Mouse (Mus musculus) c-Kit-positive CD71-negative TER-119-negative erythroid progenitor cells, embryonic 14.5 days (primary cell): ENCODE measurements at regions not wholly inside any gene's neighbourhood (a gene's known extent, or its start where the extent isn't known, plus 50 kb on each side); places are given as distances from the start of the nearest gene placed in this dataset.

Source experiments
- DNase-seq: peaks from one replicate; pipeline ENCODE4 v3.0.0-alpha.2; 2013; ENCODE audit warnings: low read depth

DNA sequence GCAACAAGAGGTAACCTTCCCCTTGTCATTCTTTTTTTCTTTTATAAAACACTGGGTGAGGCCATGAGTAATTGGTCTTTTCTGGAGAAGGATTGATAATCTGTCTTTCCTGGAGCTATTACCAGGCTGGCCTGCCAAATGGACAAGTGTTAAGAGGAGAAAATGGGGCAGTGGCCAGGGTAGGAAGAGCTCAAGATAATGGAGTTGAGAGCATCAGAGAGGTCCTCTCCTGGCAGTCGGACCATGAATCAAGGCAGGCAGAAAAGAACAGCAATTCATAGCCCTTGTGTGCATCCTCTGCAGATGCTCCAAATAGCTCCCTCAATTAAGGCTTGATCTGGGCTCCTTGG is 208.2 kb downstream of the Rpl10-ps3 start:
- no peak for DNase-seq

DNA sequence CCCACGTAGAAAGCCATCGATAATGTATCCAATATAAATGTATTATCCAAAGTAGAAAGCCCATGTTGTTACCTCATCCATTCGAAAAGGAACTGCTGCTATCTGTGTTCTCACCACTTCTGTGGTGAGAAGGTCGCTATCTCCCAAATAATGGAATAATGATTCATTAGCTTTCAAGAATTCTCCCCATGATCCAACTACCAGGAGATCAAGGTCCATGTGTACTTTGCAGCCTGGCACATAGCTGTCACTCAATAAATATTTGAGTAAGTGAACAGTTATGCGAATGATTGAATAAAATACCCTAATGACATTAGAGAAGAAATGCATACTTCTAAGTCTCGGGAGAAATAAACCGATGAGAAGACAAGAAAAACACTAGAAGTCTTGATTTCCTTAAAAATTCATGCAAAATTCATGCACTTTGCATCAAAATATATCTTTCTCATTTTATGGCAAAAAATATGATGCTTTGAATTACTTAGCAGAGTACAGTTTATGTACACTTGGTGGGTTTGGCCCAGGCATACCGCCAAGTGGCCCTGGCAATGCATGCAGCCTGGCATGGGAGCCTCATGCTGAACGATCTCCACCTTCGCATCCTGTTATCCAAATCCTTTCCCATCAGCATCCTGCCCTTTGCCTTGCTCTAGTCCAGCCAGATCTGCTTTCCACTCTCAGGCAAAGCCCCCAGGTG is 208.7 kb downstream of the Rpl10-ps3 start:
- DNase-seq: no peak

DNA sequence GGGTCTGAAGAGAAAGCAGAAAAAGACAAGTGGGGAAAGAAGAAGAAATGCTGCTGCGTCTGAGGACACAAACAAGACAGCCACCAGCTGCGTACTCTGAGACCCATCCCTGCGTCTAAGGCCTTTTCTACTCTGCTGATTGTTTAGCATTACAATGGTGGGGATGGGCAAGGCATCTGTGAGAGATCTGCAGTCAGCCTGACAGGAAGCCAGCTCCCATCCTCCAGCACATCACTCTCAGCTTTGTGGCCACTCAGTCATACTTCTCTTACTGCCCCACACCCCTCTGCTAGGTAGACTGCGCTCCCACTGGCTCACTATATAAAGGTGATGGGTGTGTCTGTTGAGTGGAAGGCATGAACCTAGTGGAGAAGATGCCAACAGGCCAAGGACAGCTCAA is 220.5 kb downstream of the Rpl10-ps3 start:
- no peak for DNase-seq

DNA sequence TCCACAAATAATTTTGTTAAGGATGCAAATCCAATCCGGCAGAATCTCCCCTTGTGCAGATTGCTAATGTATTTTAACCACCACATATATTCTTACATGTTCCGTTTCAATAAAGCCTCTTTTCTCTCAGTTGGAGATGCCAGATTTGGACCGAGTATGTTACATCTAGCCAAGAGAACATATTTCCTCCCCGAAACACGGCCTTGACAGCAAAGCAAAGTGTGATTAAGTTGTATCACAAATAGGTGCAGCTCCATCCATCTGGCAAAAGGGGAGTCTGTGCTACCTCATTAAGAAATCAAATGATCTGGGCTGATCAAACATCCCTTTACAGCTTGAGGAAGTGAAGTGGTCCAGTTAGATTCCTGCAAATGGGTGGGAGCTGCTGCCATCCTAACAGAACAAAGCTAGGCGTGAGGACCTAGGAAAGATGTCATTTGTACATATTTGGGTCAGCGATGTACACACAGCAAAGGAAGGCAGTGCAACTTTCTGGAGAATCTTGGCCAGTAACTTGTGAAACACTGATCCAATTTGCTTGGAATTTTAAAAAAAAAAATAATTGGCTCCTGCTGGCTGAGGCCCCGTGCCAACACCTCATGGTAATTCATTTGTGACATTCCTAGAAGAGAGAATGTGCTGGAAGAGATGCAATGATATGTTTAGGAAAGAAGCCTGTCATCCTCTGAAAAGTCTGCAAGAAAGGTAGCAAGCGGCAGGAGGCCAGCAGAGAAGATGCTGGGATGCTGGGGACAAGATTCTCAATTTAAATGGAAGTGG is 223.8 kb downstream of the Rpl10-ps3 start:
- no peak for DNase-seq

DNA sequence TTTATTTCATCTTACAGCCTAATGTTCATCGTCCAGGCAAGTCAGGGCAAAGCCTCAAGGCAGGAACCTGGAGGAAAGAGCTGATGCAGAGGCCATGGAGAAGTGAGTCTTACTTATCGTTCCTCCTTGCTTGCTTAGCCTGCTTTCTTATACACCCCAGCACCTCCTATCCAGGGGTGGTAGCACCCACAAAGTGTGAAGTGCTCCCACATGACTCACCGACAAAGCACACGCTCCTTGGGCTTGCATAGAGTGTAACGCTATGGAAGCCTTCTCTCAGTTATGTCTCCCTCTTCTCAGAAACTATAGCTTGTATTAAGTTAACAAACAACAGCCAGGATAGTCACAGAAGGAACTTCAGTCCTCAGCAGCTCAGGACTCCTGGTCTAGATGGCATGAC is 225.4 kb downstream of the Rpl10-ps3 start:
- no peak for DNase-seq

DNA sequence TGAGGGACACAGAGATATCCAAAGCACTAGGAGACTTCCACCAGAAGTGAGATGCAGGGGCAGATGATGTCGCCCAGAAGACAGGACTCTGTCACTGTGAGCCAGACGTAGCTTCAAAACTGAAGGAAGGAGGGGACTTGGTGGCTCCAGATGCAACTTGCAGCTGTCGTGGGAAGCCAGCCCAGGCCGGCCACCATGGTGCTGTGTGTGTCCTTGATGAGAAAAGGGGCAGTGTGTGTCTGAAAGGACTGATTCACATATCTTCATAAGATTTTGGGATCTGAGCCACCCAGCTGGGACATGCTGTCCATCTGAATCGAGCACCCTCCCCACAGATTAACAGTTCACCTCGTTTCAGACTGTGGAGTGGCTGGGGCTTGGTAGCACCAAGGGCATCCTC is 226.2 kb downstream of the Rpl10-ps3 start:
- no peak for DNase-seq

DNA sequence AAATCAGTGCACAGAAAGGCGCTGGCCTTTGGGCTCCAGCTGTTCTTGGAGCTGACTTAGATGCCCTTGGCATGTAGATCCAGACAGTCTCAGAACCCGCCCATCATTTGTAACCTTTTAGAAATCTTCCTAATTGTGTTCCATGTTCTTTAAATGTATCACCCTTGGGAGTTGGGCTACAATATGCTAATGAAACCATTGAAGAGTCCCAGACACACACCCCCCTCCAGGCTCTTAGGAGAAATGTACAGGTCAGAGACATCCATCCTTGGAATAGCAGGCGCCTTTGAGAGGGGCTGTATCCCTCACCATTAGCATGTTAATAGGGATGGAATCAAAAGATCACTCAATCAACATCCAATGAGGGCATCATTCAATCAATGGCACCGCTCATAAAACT is 238.2 kb downstream of the Rpl10-ps3 start:
- DNase-seq: no peak

DNA sequence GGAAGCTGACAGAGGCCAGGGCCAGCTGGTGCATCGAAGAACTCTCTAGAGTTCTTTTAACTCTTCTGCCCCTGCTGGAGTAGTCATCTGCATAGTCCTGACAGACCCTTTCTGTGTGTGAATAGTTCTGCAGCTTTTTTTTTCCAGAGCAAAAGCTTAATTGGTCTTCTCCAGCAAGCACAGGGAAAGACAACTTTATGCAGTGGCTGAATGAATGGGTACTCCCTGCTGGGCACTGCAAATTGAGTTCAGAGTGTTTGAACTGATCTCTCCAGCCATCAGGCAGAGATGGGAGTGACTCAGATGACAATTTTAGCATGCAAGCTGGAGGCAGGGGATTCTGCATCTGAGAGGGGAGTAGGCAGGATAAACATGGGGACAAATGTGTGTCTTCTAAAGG is 242.0 kb downstream of the Rpl10-ps3 start:
- no peak for DNase-seq

DNA sequence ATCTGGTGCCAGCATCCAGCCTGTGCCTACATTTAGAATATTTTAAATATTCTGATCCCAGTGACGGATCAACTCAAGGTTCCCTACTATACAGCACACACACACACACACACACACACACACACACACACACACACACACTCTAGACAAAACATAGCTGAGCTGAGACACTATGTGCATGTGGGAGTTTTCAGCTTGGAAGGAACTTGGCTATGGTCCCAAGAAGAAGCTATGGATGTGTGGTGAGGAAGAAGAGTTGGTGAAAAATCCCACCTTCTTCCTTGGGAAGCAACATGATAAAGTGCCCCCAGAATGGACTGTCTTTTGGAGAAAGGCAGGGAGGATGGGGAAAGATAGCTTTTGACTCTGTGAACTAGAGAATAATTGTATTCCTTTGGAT is 243.7 kb downstream of the Rpl10-ps3 start:
- no peak for DNase-seq

DNA sequence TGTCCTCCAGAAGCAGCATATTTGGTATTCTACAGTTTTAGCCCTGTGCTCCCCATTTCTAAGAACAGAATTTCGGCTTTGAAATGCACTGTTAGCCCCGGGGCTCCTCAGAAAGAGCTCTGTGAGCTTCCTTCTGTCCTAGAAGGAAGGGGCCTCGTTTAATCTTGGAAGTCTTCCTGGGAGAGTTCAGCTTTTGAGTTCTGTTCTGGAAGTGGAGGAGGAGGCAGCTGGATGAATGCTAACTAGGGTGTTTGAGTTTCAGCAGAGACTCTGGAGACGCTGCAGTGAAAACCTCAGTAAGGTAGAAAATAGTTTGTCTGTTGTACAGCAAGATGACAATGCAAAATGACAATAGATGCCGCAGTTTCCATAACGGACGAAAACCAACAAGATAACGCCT is 253.8 kb downstream of the Rpl10-ps3 start:
- DNase-seq: no peak

DNA sequence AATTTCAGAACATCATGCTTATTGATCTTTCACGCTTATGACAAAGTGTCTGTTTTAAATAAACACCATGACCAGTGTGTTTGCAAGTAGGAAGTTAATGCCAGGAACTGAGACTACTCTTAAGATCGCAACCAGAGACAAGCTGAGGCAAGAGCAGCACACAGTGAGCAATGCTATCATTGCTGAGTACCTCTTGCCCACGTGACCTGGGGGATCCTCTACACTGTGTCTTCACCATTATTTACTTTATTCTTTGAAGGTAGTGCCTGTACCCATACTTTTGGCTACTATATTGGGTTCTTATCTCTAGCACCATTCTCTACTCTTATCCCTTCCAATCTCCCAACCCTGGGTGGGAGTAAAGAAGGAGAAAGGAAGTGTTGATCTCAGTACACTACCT is 254.9 kb downstream of the Rpl10-ps3 start:
- no peak for DNase-seq

DNA sequence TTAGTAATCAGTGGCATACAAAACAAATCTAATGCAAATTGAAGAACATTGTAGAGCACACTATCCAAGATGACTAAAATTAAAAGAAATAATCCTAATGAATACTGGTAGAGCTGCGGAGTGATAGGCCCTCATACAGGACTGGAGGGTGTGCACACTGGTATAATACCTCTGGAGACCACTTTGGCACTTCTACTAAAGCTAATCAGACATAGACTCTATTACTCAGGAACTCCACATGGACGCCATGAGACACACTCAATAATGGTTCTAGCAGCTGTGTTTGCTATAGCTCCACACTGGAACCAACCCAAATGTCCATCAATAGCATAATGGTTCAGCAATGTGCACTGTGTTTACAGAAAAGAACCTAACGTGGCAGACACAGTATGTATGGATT is 264.6 kb downstream of the Rpl10-ps3 start:
- no peak for DNase-seq

DNA sequence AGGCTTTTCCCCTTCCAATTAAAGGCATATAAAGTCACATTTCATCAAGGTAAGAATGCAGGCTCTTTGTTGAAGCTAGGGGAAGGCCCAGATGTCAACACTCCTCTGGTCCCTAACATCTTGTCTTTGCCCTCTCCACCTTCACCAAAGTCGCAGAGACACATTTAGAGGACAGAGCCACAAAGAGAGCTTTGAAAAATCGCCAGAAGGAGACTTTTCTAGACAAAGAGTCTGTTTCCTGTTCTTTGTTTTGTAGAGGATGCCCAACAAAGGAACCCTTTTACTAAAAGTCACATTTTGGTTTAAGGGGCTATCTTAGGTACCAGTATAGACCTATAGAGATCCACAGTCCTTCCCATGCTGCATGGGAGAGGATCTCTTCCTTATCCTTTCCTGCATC is 269.9 kb upstream of the Ncam1 start:
- DNase-seq: no peak

DNA sequence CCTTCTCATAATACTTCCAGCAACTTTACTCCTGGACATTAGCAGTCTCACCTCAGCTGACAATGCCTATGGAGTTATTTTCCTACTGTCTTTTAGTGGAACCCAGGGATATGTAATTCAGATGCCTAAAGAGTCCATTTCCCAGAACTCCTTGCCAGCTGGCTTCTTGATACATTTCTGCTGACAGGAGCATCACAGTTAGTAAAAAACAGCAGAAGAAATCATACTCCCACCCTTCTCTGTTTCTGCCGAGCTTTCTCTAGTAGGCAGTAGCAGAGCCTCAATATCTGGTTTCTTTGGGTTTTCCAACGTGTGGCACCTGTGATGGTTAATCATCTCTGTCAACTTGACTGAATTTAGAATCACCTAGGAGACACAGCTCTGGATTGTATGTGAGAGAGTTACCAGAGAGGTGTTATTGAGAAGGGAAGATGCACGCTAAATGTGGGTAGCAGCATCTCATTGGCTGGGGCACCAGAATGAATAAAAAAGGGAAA is 269.1 kb upstream of the Ncam1 start:
- DNase-seq: no peak

DNA sequence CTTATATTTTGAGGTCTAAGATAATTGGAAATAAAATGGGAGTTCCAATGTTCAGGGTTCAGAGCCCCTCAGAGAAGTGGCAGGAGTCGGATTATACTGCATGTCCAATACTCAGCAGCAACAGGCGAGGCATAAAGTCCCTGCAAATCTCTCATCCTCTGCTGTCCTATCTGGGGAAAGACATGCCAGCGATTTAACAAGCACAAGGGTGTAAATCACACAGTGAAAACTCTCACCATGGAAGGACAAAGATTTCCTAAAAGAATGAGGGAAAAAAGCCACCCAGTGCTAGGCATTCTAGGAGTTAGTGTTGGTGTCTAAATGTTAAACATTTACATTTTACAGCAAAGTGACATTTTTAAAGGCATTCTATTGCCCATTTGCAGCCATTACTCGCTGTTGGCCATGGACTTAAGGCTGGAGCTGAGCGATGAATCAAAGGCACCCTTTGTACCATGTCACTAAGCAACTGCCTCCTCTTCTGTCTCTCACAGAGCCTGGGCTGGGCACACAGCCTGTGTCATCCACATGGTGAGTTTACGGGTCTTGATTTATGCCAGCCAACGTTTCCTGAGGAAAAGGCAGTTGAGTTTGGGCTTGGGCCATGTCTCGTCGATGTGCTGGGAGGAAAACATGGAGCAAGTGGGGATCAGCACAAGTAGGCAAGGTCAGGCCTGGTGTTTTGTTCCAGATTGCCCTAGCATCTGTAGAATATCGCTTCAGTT is 265.9 kb upstream of the Ncam1 start:
- DNase-seq: no peak

DNA sequence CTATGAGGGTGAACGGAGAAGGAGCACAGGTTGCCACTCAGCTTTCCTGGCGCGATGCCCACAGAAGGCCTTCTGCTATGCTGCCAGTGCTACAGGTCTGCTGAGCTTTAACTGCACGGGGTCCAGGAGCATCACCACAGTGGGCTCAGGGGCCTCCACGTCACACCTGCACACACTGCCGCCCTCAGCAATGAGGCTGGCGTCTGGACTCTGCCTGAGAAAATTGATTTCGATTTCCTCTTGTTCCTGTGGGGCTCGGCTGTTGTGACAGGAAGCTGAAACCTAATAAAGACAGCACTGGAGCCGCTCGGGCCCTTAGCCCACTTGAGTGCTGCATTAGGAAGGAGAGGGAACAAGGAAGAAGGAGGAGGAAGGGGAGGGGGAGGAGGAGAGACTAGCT is 239.5 kb upstream of the Ncam1 start:
- DNase-seq: no peak

DNA sequence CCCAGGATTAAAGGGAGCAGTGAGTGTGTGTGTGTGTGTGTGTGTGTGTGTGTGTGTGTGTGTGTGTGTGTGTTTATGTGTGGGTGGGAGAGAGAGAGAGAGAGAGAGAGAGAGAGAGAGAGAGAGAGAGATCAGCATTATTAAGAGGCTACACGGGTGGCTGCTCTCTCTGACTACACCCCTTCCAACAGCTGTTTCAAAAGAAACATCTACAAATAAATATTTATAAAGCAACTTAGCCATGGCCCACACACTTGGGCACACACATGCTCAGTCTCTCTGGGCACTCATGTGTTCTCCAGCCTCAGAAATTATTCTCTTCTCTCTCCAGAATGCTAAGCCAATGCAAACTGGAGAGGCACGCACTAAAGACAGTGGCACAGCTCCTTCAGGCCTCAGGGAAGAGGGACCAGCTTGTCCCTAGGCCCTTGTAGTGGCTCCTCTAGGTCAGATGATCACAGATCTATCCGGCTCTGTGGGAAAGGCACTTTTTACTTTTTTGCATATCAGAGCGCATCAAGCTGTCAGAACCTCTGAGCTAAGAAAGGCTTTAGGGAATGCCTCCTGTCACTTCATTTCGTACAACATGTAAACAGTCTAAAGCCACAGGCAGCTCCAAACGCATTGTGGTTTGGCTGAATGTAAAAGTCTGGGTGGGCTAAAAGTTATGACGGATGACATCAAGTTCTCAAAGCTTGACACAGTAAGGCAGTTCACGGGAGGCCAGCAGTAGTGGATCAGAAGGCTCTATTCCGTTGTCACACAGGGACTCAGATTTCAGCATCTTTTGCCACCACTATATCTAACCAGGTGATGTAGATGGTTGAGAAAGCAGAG is 233.8 kb upstream of the Ncam1 start:
- DNase-seq: no peak

DNA sequence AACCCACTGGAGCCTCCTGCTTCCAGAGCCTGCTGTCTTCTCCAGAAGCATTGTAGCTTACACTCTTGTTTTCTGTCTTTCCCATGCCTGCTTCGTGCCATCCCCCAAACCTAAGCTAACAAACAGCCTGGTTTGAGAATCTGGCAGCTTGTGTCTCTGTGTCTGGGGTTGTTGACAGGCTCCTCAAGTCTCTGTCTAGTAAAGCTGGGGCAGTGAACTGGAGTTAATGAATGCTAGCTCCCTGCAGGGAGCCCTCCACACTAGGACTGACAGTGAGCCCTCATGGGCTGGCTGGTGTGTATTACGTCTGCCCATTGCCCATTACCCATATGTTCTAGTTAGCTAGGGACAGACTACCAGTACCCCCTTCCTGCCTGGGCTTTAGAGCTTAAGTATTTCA is 232.6 kb upstream of the Ncam1 start:
- DNase-seq: no peak

DNA sequence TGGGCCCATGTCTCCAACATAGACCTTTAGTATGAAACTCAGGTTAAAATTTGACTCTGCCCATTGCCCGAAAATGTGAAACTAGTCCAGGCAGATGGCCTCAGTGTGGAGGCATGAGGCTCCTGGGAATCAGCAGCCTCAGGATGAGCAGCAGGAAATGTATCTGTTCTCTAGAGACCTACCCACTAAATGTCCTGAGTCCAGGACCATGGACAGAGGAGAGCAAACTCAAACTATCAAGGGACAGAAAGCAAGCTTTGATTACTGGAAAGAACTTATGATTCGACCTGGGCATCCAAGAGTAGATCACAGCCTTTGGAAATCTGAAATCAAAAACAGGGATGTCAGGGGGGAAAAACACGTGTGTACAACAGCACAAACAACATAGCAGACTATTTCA is 230.3 kb upstream of the Ncam1 start:
- DNase-seq: no peak

DNA sequence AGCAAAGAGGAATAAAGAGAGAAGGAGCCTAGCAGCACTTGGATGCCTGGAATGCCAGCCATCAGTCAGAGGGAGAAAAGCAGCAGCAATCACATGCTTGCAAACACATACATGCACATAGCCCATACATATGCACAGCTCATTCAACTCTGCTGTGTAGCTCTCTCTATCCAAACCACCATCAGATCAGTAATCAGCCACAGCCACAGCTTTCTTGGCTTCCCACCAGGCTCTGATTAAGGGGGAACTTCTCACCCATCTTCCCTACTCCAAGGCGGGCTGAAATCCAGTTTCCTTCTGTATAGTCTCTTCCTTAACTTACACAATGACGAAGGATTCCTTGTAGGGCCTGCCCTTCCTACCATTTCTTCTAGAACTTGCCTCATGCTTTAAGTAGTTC is 229.8 kb upstream of the Ncam1 start:
- DNase-seq: no peak

DNA sequence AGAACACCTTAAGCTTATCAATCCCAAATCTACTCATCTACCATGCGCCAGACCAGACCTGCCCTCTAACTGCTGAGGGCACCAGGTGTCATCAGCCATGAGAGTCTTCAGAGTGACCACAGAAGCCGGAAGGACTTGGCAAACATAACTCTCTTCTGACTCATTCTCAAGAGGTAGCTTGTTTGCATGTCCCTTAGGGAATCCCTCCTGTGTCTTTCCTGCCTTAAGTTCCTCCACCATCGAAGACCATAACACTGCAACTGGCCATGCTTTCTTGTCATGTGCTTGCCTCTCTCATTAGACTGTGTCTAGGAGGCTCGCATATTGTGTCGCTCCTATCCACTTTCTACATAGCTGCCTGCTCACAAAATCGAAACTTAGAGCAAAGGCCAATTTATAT is 226.1 kb upstream of the Ncam1 start:
- no peak for DNase-seq

DNA sequence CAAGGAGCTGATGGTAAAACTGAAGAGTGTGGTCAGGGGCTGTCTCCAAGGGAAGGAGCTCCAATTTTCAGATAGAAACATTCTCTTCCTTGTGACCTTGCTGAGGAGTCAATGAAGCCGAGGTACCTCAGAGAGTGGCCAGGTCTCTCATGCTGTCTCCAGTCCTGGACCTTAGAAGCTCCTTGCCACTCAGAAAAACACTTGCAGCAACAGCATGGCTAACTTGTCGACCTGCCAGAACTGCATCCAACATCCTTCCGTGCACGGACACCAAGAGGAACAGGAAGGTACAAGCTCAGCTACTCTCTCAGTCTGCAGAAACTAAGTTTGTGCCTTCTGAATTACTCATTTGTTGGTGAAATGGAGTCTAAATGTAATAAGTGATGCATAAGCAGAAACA is 214.9 kb upstream of the Ncam1 start:
- no peak for DNase-seq
